Mouse (Mus musculus) liver, postnatal 0 days (tissue): Measurements from ENCODE around the gene Sp7.

Experiments
- CTCF ChIP-seq: sonication (generic); IDR thresholded peaks from 2 replicates; pipeline ENCODE4 v1.5.1; 2016; ENCODE audit warnings: antibody characterized with exemption, low read depth
- EP300 ChIP-seq: IDR thresholded peaks from 2 replicates; pipeline ENCODE4 v1.6.1; 2016; ENCODE audit warnings: antibody characterized with exemption, low read depth, mild to moderate bottlenecking

GRCm38 (mm10) chr15:102404608-102405488 lies 37.9 kb upstream of the Sp7 start:
- TF ChIP-seq CTCF: peak; percentile 76
- no peak for TF ChIP-seq EP300
